Mouse (Mus musculus): ENCODE data around the gene Pgc. TPM values are rescaled to one million over a fixed set of nuclear protein-coding genes. Genes with fewer than 3 reads are reported as not detected.
A peak's percentile ranks its signal among the peaks of the same experiment; 100 is the strongest.

Gene Pgc
- polyA plus RNA-seq, 1 experiment from 2014 or later = not detected

DNA sequence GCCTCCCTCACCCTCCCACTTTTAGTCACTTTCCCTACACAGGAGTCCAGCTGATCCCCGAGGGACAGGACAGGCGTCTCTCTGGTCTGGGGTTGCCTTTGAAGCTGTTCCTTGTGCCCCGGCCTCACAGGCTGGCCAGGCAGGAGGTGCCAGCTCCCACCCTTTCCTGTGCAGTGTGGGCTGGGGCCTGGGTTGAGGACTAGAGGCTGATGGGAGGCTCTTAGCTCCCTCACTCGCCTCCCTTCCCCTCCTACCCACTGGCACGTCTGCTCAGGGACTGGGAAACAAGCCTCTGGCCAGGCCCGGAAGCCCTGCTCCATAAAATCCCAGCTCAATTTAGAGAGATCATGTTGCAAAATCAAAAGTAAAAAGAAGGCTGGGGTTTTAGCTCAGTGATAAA is 47.0 kb downstream of the Pgc start:
- H3K9ac ChIP-seq = no peak overlapping the region
- H3K36me3 ChIP-seq = no peaks in the 10 kb centered on the region
- no peak for ATAC-seq
- no peak overlapping the region for H3K27ac ChIP-seq
- 67% methylated on average over 6 of the region's 6 CpGs for WGBS (ENCODE audit: insufficient replicate concordance)
- no peak overlapping the region for H3K4me2 ChIP-seq
- peaks cover 35% of the 10 kb centered on the region for H3K4me1 ChIP-seq
- 0 out of 2 replicates have a peak, but pooled peaks cover 7% of the 10 kb centered on the region for H3K27me3 ChIP-seq (replicated peaks)
- no peaks in the 10 kb centered on the region; the same call in 1 of the 2 replicates for H3K9me3 ChIP-seq (replicated peaks)
- no peak overlapping the region for H3K4me3 ChIP-seq

DNA sequence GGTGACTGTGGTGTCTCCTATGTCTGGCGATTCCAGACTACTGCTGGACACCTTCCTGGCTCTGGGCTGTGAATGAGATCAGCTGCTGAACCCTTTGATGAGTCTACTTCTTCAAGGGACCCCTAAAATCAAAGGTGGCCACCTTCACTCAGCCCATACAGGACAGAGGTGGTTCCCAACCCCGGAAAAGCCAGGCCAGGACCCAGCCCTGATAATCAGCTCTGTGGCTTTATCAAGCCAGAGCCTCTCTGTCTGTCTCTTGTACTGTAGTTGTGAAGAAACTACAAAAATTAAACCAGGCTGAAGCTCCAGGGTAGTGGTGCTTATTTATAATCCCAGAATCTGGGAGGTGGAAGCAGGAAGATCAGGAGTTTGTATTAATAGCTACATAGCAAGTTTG is 50.5 kb downstream of the Pgc start:
- peaks cover 21% of the 10 kb centered on the region for H3K4me1 ChIP-seq
- H3K4me3 ChIP-seq = no peak overlapping the region
- ATAC-seq = peak; percentile 63; the same call in 1 of the 2 replicates
- H3K27me3 ChIP-seq (replicated peaks) = 0 out of 2 replicates have a peak, but pooled peaks cover 8% of the 10 kb centered on the region
- H3K4me2 ChIP-seq = peak overlapping the region; percentile 10
- WGBS (ENCODE audit: insufficient replicate concordance) = 23% methylated on average over 2 of the region's 2 CpGs
- no peak overlapping the region for H3K27ac ChIP-seq
- no peaks in the 10 kb centered on the region for H3K36me3 ChIP-seq
- no peaks in the 10 kb centered on the region; the same call in 1 of the 2 replicates for H3K9me3 ChIP-seq (replicated peaks)
- peak overlapping the region; percentile 2; the same call in 1 of the 2 replicates for H3K9ac ChIP-seq

- Histone ChIP-seq H3K4me1 (peaks cover 45% of the 10 kb centered on the region), H3K9me3 (replicated peaks) (no peaks in the 10 kb centered on the region), H3K9ac (no peak overlapping the region), H3K27ac (no peak overlapping the region), H3K36me3 (no peaks in the 10 kb centered on the region), H3K4me2 (no peak overlapping the region), H3K27me3 (replicated peaks) (peaks cover 22% of the 10 kb centered on the region), H3K4me3 (no peak overlapping the region)
- WGBS (ENCODE audit: insufficient replicate concordance) = 45% methylated on average over 10 of the region's 10 CpGs
- ATAC-seq = no peak
These were observed 53.8 kb downstream of the Pgc start for GRCm38 (mm10) chr17:47780470-47780869.

DNA sequence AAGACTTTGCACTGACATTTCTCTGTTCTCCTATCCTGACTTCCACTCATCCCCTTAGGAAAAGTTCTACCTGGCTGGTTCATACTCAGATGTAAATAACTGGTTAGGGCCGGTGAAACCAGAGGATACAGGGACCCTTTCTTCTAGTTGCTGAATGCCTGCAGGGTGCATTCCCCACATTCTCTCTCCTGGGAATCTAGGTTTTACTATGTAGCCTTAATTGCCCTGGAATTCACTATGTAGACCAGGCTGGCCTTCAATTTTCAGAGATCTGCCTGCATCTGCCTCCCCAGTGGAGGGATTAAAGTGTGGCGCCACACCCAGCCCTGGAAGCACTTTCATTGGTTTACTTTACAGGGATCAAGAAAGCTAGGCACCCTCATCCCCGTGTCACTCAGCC is 55.8 kb downstream of the Pgc start:
- 64% methylated on average over 3 of the region's 3 CpGs for WGBS (ENCODE audit: insufficient replicate concordance)
- Histone ChIP-seq H3K4me2 (no peak overlapping the region), H3K36me3 (no peaks in the 10 kb centered on the region), H3K9me3 (replicated peaks) (no peaks in the 10 kb centered on the region), H3K27ac (no peak overlapping the region), H3K4me1 (peaks cover 28% of the 10 kb centered on the region), H3K27me3 (replicated peaks) (peaks cover 43% of the 10 kb centered on the region), H3K9ac (no peak overlapping the region), H3K4me3 (no peak overlapping the region)
- no peak for ATAC-seq

DNA sequence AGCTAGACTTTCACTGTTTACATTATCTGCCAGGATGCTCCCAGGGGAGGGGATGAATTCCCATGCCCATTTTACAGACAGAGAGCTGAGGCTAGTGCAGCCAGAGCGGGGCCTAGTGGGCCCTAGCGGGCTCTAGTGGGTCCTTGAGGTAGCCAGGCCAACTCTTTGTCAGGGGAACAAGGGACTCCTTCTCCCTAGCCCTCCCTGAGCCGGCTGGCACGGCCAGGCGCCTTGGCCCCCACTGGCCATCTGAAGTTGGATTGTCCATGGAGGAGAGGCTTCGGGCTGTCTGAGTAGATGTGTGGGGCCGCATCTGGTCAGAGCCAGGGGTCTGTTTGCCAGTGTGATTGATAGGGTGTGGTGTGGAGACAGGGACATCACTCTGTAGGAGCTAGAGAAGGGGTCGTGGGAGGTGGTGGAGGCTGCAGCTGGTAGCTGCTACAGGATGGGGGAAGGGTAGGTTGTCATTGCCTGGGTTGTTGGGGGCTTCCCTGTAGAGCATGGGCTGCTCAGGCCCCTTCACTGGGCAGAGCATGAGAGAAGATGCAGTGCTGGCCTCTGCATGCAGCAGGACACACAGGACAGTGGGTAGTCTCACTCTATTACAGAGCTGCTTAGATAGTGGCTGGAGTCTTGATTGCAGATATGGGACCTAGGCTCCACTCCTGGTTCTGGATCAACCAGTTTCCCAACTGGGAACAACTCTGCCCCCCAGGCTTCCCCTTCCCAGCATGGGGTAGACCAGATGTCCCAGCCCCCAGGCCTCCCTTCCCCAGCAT is 57.0 kb downstream of the Pgc start:
- Histone ChIP-seq H3K4me2 (no peak overlapping the region), H3K36me3 (no peaks in the 10 kb centered on the region), H3K27me3 (replicated peaks) (peaks cover 53% of the 10 kb centered on the region), H3K9me3 (replicated peaks) (no peaks in the 10 kb centered on the region), H3K4me3 (no peak overlapping the region), H3K9ac (no peak overlapping the region), H3K27ac (no peak overlapping the region), H3K4me1 (peaks cover 32% of the 10 kb centered on the region)
- ATAC-seq = peak; percentile 28; the same call in 1 of the 2 replicates
- 62% methylated on average over 8 of the region's 8 CpGs for WGBS (ENCODE audit: insufficient replicate concordance)

Other genes starting within 250 kb of the Pgc start
- 17.6 and 18.0 TPM in 2 replicates for gene Taf8, start 224.6 kb upstream of the Pgc start, polyA plus RNA-seq (2016; fragmentation: Nextera tagmentation; extraction: Ambion mirVana)
- 546 and 555 TPM in 2 replicates for gene Ccnd3, start 221.8 kb upstream of the Pgc start, polyA plus RNA-seq (2016; fragmentation: Nextera tagmentation; extraction: Ambion mirVana)
- 34.6 and 35.2 TPM in 2 replicates for gene Bysl, start 115.3 kb upstream of the Pgc start, polyA plus RNA-seq (2016; fragmentation: Nextera tagmentation; extraction: Ambion mirVana)
- 31.2 and 32.6 TPM in 2 replicates for gene Med20, start 115.3 kb upstream of the Pgc start, polyA plus RNA-seq (2016; fragmentation: Nextera tagmentation; extraction: Ambion mirVana)
- 2.3 and 2.7 TPM in 2 replicates for gene Gm20517, start 115.3 kb upstream of the Pgc start, polyA plus RNA-seq (2016; fragmentation: Nextera tagmentation; extraction: Ambion mirVana)
- gene Usp49, start 96.2 kb upstream of the Pgc start, polyA plus RNA-seq (2016; fragmentation: Nextera tagmentation; extraction: Ambion mirVana) = 5.0 and 6.2 TPM in 2 replicates
- 339 and 360 TPM in 2 replicates for gene Tomm6, start 38.5 kb upstream of the Pgc start, polyA plus RNA-seq (2016; fragmentation: Nextera tagmentation; extraction: Ambion mirVana)
- 1.7 and 2.3 TPM in 2 replicates for gene Frs3, start 37.8 kb upstream of the Pgc start, polyA plus RNA-seq (2016; fragmentation: Nextera tagmentation; extraction: Ambion mirVana)
- 0.06 and 0.07 TPM in 2 replicates for gene Gm21981, start 32.4 kb upstream of the Pgc start, polyA plus RNA-seq (2016; fragmentation: Nextera tagmentation; extraction: Ambion mirVana)
- gene Prickle4, start 32.1 kb upstream of the Pgc start, polyA plus RNA-seq (2016; fragmentation: Nextera tagmentation; extraction: Ambion mirVana) = not detected in 2 replicates
- gene Tfeb, start 10.2 kb downstream of the Pgc start, polyA plus RNA-seq (2016; fragmentation: Nextera tagmentation; extraction: Ambion mirVana) = 5.6 and 5.8 TPM in 2 replicates
- 2.8 and 3.5 TPM in 2 replicates for gene Mdfi, start 107.8 kb downstream of the Pgc start, polyA plus RNA-seq (2016; fragmentation: Nextera tagmentation; extraction: Ambion mirVana)
- 13.7 and 13.9 TPM in 2 replicates for gene Foxp4, start 197.8 kb downstream of the Pgc start, polyA plus RNA-seq (2016; fragmentation: Nextera tagmentation; extraction: Ambion mirVana)